Mouse (Mus musculus): Measurements from ENCODE around the gene Ica1. TPM values are rescaled to one million over a fixed set of nuclear protein-coding genes. Genes with fewer than 3 reads are reported as not detected.
A peak's percentile ranks its signal among the peaks of the same experiment; 100 is the strongest.

Ica1 gene
- total and polyA plus RNA-seq, 2 experiments from 2014 or later, result 38.2 to 83.8 TPM

- 0 out of 2 replicates have a peak, but pooled peaks cover 5% of the 10 kb centered on the region for H3K4me1 ChIP-seq (ENCODE audit: insufficient read depth, low read length)
- peak overlapping the region; percentile 94 for H3K9ac ChIP-seq (replicated peaks; ENCODE audit: low read length)
- peak overlapping the region; percentile 88 for H3K27ac ChIP-seq
- no peaks in the 10 kb centered on the region for H3K27me3 ChIP-seq (ENCODE audit: insufficient read depth, low read length)
- H3K36me3 ChIP-seq (ENCODE audit: insufficient read depth, low read length), result no peaks in the 10 kb centered on the region
- H3K4me3 ChIP-seq (ENCODE audit: low read length), result peak overlapping the region; percentile 88
- no peaks in the 10 kb centered on the region for H3K9me3 ChIP-seq (ENCODE audit: low read length)
- peak; percentile 94 for ATAC-seq
- H3K4me2 ChIP-seq (ENCODE audit: low read depth, low read length), result peak overlapping the region; percentile 66
- DNase-seq (ENCODE audit: low spot score), result peak; percentile 79
- no peak for TF ChIP-seq CTCF (IDR thresholded peaks at IDR 0.05; ENCODE audit: low read depth)
- WGBS, result under 1% methylated on average over 61 of the region's 69 CpGs
These were observed 635 bp downstream of the Ica1 start for GRCm38 (mm10) chr6:8777411-8778295.

DNA sequence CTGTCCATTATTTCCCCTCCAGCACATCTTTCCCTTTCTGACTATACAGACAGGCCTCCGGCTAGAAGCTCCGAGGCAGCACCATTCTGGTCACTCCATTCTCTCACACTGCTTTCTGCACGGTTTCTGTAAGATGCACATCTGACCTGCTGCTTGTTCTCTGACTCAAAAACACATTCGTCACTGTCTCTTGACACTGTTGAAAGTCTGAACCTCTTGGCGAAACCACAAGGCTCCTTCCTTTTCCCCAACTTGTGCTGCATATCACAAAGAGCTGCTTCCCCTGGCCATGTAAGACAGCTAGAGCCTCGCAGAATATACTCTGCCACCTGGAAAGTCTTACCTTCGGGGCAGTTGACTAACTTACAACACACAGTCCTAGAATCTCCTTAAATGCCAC is 6.7 kb downstream of the Ica1 start:
- no peak overlapping the region for H3K4me3 ChIP-seq (ENCODE audit: low read length)
- H3K4me2 ChIP-seq (ENCODE audit: low read depth, low read length), result no peak overlapping the region
- H3K9ac ChIP-seq (replicated peaks; ENCODE audit: low read length), result no peak overlapping the region
- H3K27ac ChIP-seq, result no peak overlapping the region
- no peaks in the 10 kb centered on the region for H3K27me3 ChIP-seq (ENCODE audit: insufficient read depth, low read length)
- no peaks in the 10 kb centered on the region for H3K9me3 ChIP-seq (ENCODE audit: low read length)
- no peak for DNase-seq (ENCODE audit: low spot score)
- TF ChIP-seq CTCF (IDR thresholded peaks at IDR 0.05; ENCODE audit: low read depth), result no peak
- ATAC-seq, result no peak
- no peaks in the 10 kb centered on the region for H3K36me3 ChIP-seq (ENCODE audit: insufficient read depth, low read length)
- 66% methylated on average over 7 of the region's 7 CpGs for WGBS
- no peaks in the 10 kb centered on the region for H3K4me1 ChIP-seq (ENCODE audit: insufficient read depth, low read length)

DNA sequence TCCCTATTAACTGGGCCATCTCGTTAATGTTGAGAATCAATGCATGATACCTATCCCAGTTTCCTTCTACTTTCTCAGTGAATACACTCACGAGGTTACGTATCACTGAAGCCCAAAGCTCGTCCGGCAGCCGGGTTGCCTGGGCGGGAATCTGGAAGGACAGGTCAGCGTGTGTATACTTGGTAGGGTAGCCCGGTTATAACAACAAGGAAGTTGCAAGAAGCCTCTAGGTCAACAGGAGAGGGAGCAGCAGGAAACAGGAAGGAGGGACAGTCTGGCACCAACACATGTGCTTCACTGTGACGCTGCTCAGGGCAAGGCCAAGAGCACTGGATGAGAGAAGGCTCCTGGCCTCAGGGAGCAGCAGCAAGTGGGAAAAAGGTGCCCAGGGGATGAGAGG is 7.9 kb downstream of the Ica1 start:
- WGBS, result 74% methylated on average over 10 of the region's 10 CpGs
- no peak for TF ChIP-seq CTCF (IDR thresholded peaks at IDR 0.05; ENCODE audit: low read depth)
- H3K9ac ChIP-seq (replicated peaks; ENCODE audit: low read length), result no peak overlapping the region
- no peaks in the 10 kb centered on the region for H3K36me3 ChIP-seq (ENCODE audit: insufficient read depth, low read length)
- ATAC-seq (no peak), DNase-seq (ENCODE audit: low spot score) (no peak)
- no peaks in the 10 kb centered on the region for H3K9me3 ChIP-seq (ENCODE audit: low read length)
- no peaks in the 10 kb centered on the region for H3K4me1 ChIP-seq (ENCODE audit: insufficient read depth, low read length)
- H3K4me3 ChIP-seq (ENCODE audit: low read length), result no peak overlapping the region
- H3K4me2 ChIP-seq (ENCODE audit: low read depth, low read length), result no peak overlapping the region
- no peak overlapping the region; the same call in 1 of the 2 replicates for H3K27ac ChIP-seq
- no peaks in the 10 kb centered on the region for H3K27me3 ChIP-seq (ENCODE audit: insufficient read depth, low read length)

GRCm38 (mm10) chr6:8769803-8770202 is 8.5 kb downstream of the Ica1 start:
- H3K36me3 ChIP-seq (ENCODE audit: insufficient read depth, low read length), result no peaks in the 10 kb centered on the region
- no peak overlapping the region; the same call in 1 of the 2 replicates for H3K27ac ChIP-seq
- H3K4me2 ChIP-seq (ENCODE audit: low read depth, low read length), result no peak overlapping the region
- H3K9me3 ChIP-seq (ENCODE audit: low read length), result no peaks in the 10 kb centered on the region
- no peaks in the 10 kb centered on the region for H3K27me3 ChIP-seq (ENCODE audit: insufficient read depth, low read length)
- DNase-seq (ENCODE audit: low spot score) (no peak), ATAC-seq (no peak)
- H3K4me3 ChIP-seq (ENCODE audit: low read length), result no peak overlapping the region
- WGBS, result 64% methylated on average over 6 of the region's 6 CpGs
- no peak for TF ChIP-seq CTCF (IDR thresholded peaks at IDR 0.05; ENCODE audit: low read depth)
- no peak overlapping the region for H3K9ac ChIP-seq (replicated peaks; ENCODE audit: low read length)
- no peaks in the 10 kb centered on the region for H3K4me1 ChIP-seq (ENCODE audit: insufficient read depth, low read length)

- DNase-seq (ENCODE audit: low spot score) (no peak), ATAC-seq (no peak)
- H3K4me1 ChIP-seq (ENCODE audit: insufficient read depth, low read length), result no peaks in the 10 kb centered on the region
- no peaks in the 10 kb centered on the region for H3K36me3 ChIP-seq (ENCODE audit: insufficient read depth, low read length)
- no peak overlapping the region for H3K9ac ChIP-seq (replicated peaks; ENCODE audit: low read length)
- 92% methylated on average over 5 of the region's 5 CpGs for WGBS
- TF ChIP-seq CTCF (IDR thresholded peaks at IDR 0.05; ENCODE audit: low read depth), result no peak
- H3K4me2 ChIP-seq (ENCODE audit: low read depth, low read length), result no peak overlapping the region
- no peaks in the 10 kb centered on the region for H3K27me3 ChIP-seq (ENCODE audit: insufficient read depth, low read length)
- no peak overlapping the region for H3K4me3 ChIP-seq (ENCODE audit: low read length)
- H3K27ac ChIP-seq, result no peak overlapping the region
- H3K9me3 ChIP-seq (ENCODE audit: low read length), result no peaks in the 10 kb centered on the region
These were observed 11.6 kb downstream of the Ica1 start for GRCm38 (mm10) chr6:8766652-8767051.

DNA sequence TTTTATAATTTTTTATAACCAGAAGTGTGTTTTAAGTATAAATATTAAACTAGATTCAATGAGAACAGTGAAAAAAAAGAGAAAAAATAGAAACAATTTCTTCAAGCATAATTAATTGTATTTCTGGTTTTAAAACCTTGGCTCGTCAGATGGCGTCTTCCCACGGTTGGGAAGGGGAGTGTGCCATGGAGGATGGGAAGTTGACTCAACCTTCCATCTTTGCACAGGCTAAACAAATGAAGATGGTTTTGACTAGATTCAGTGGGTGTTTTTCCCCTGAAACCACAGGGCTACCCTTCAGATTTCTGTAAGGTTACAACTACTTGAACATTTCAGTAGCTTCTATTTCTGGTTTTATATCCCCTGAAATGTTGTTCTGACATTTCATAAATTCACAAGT is 12.5 kb downstream of the Ica1 start:
- Histone ChIP-seq H3K9ac (replicated peaks; ENCODE audit: low read length) (no peak overlapping the region), H3K36me3 (ENCODE audit: insufficient read depth, low read length) (no peaks in the 10 kb centered on the region), H3K4me2 (ENCODE audit: low read depth, low read length) (no peak overlapping the region), H3K27ac (no peak overlapping the region), H3K27me3 (ENCODE audit: insufficient read depth, low read length) (no peaks in the 10 kb centered on the region), H3K4me3 (ENCODE audit: low read length) (no peak overlapping the region), H3K9me3 (ENCODE audit: low read length) (no peaks in the 10 kb centered on the region), H3K4me1 (ENCODE audit: insufficient read depth, low read length) (no peaks in the 10 kb centered on the region)
- DNase-seq (ENCODE audit: low spot score) (no peak), ATAC-seq (no peak)
- no peak for TF ChIP-seq CTCF (IDR thresholded peaks at IDR 0.05; ENCODE audit: low read depth)
- WGBS, result 94% methylated on average over 3 of the region's 3 CpGs

GRCm38 (mm10) chr6:8765064-8765463 is 13.2 kb downstream of the Ica1 start:
- no peak for ATAC-seq
- DNase-seq (ENCODE audit: low spot score), result no peak
- Histone ChIP-seq H3K36me3 (ENCODE audit: insufficient read depth, low read length) (no peaks in the 10 kb centered on the region), H3K4me3 (ENCODE audit: low read length) (no peak overlapping the region), H3K27ac (no peak overlapping the region), H3K9ac (replicated peaks; ENCODE audit: low read length) (no peak overlapping the region), H3K27me3 (ENCODE audit: insufficient read depth, low read length) (no peaks in the 10 kb centered on the region), H3K9me3 (ENCODE audit: low read length) (no peaks in the 10 kb centered on the region), H3K4me2 (ENCODE audit: low read depth, low read length) (no peak overlapping the region), H3K4me1 (ENCODE audit: insufficient read depth, low read length) (no peaks in the 10 kb centered on the region)
- WGBS, result 78% methylated on average over 1 of the region's 1 CpGs
- no peak for TF ChIP-seq CTCF (IDR thresholded peaks at IDR 0.05; ENCODE audit: low read depth)

Measured in hindbrain, postnatal 0 days (tissue).